Mouse (Mus musculus) C2C12 (cell line): ENCODE measurements around the gene Cmah. TPM values are rescaled to one million over a fixed set of nuclear protein-coding genes. Genes with fewer than 3 reads are reported as not detected.

ENCODE experiments used
- H3K27me3 ChIP-seq: one replicate; pipeline ENCODE4 v1.6.1; 2011; ENCODE audit not compliant: control insufficient read depth, insufficient read depth, insufficient read length
- H3K36me3 ChIP-seq: one replicate; pipeline ENCODE4 v1.6.1; 2011; ENCODE audit not compliant: control insufficient read depth, insufficient read depth
- H3K4me3 ChIP-seq: one replicate; pipeline ENCODE4 v1.5.1; 2011; ENCODE audit warnings: mild to moderate bottlenecking, control low read depth; ENCODE audit not compliant: poor library complexity, insufficient read depth, severe bottlenecking
- H3K79me2 ChIP-seq: one replicate; pipeline ENCODE4 v1.6.1; 2011; ENCODE audit not compliant: control insufficient read depth, insufficient read depth
- H3K79me3 ChIP-seq: one replicate; pipeline ENCODE4 v1.6.1; 2011; ENCODE audit warnings: low read depth, control low read depth
- H3ac ChIP-seq: one replicate; pipeline ENCODE3; 2011; ENCODE audit warnings: low read depth; ENCODE audit not compliant: control insufficient read depth, insufficient read length
- CEBPB ChIP-seq: IDR thresholded peaks from one replicate; pipeline ENCODE4 v1.6.1; 2011; ENCODE audit warnings: low read depth, mild to moderate bottlenecking, control low read depth, moderate library complexity
- CTCF ChIP-seq: IDR thresholded peaks from one replicate; pipeline ENCODE4 v1.5.1; 2011; ENCODE audit not compliant: control insufficient read depth, insufficient read depth, insufficient read length
- FOSL1 ChIP-seq: IDR thresholded peaks from one replicate; pipeline ENCODE4 v1.8.0; 2011; ENCODE audit warnings: mild to moderate bottlenecking, low read length; ENCODE audit not compliant: poor library complexity, insufficient read depth, severe bottlenecking
- MAX ChIP-seq: IDR thresholded peaks from one replicate; pipeline ENCODE4 v1.6.1; 2011; ENCODE audit warnings: mild to moderate bottlenecking, control low read depth
- MYOD1 ChIP-seq: IDR thresholded peaks from one replicate; pipeline ENCODE4 v1.6.1; 2011; ENCODE audit warnings: low read depth; ENCODE audit not compliant: control insufficient read depth, insufficient read length
- MYOG ChIP-seq: IDR thresholded peaks from one replicate; pipeline ENCODE4 v1.6.1; 2011; ENCODE audit not compliant: control insufficient read depth, insufficient read length; ENCODE audit errors: extremely low read depth
- USF1 ChIP-seq: IDR thresholded peaks from one replicate; pipeline ENCODE4 v1.6.1; 2011; ENCODE audit warnings: low read depth, mild to moderate bottlenecking, control low read depth, moderate library complexity
- polyA plus RNA-seq: library from polyadenylated mRNA; unstranded; fragments of >200 nt; fragmentation: generic; extraction: Trizol; gene quantifications from one replicate; pipeline ENCODE4 v1.2.1, GENCODE M21; 2012; ENCODE audit warnings: missing spikeins

The Cmah gene
- polyA plus RNA-seq, 1 experiment: 0.14 TPM

- H3K79me3 ChIP-seq: no peaks in the 10 kb centered on the region
Observed at GRCm38 (mm10) chr13:24321313-24321712, 5.9 kb upstream of the Cmah start.

DNA sequence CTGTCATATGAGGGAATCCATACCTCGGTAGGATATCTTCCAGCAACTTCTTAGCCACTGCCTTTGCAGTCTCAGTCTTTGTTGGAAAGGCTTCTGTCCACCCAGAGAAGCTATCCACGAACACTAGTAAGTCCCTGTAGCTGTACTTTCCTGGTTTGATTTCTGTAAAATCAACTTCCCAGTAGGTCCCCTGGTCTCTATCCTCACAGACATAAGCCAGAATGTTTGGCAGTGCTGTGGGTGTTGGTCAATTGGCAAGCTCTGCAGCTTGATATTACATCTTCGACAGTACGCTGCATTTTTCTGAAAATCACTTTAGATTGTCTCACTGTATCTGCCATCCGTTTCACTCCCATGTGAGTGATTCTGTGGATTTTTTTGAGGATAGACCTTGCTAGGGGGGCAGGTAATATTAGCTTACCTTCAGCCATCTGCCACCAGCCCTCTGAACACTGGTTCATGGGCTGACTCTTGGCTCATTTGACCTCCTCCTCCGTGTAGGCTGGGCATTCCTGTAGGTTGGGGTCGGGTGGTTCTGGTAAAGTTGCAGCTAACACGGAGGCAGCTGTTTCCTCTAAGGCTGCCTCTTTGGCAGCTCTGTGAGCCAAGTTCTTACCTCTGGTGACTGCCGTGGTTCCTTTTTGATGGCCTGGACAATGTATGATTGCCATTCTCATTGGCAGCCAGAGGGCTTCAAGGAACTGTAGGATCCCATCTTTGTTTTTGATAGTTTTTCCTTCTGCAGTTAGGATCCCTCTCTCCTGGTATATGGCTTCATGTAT is 1.0 kb downstream of the Cmah start:
- Histone ChIP-seq H3K36me3 (no peaks in the 10 kb centered on the region), H3K79me2 (no peaks in the 10 kb centered on the region), H3ac (no peak overlapping the region), H3K27me3 (peaks cover 23% of the 10 kb centered on the region), H3K79me3 (no peaks in the 10 kb centered on the region), H3K4me3 (no peak overlapping the region)
- TF ChIP-seq CEBPB (no peak), MYOG (no peak), MAX (no peak), CTCF (no peak), USF1 (no peak), MYOD1 (no peak), FOSL1 (no peak)

More at GRCm38 (mm10) chr13:24321313-24321712, 5.9 kb upstream of the Cmah start:
- H3ac ChIP-seq: no peak overlapping the region
- H3K79me2 ChIP-seq: no peaks in the 10 kb centered on the region
- no peaks in the 10 kb centered on the region for H3K27me3 ChIP-seq
- H3K4me3 ChIP-seq: no peak overlapping the region
- TF ChIP-seq MYOG (no peak), FOSL1 (no peak), MAX (no peak), CEBPB (no peak), USF1 (no peak), MYOD1 (no peak), CTCF (no peak)
- no peaks in the 10 kb centered on the region for H3K36me3 ChIP-seq

- H3K4me3 ChIP-seq: no peak overlapping the region
- peaks cover 23% of the 10 kb centered on the region for H3K27me3 ChIP-seq
Observed at GRCm38 (mm10) chr13:24330128-24330527, 2.9 kb downstream of the Cmah start.

GRCm38 (mm10) chr13:24330836-24331523 is 3.8 kb downstream of the Cmah start:
- no peak overlapping the region for H3K4me3 ChIP-seq
- no peak overlapping the region for H3ac ChIP-seq
- H3K27me3 ChIP-seq: peaks cover 23% of the 10 kb centered on the region
- H3K79me2 ChIP-seq: no peaks in the 10 kb centered on the region
- no peaks in the 10 kb centered on the region for H3K79me3 ChIP-seq
- TF ChIP-seq FOSL1 (no peak), CEBPB (no peak), MYOD1 (no peak), MAX (no peak), MYOG (no peak), CTCF (no peak), USF1 (no peak)
- no peaks in the 10 kb centered on the region for H3K36me3 ChIP-seq

More at GRCm38 (mm10) chr13:24330128-24330527, 2.9 kb downstream of the Cmah start:
- no peak overlapping the region for H3ac ChIP-seq
- H3K79me3 ChIP-seq: no peaks in the 10 kb centered on the region
- TF ChIP-seq MYOG (no peak), CEBPB (no peak), MYOD1 (no peak), FOSL1 (no peak), USF1 (no peak), MAX (no peak), CTCF (no peak)
- no peaks in the 10 kb centered on the region for H3K36me3 ChIP-seq
- no peaks in the 10 kb centered on the region for H3K79me2 ChIP-seq

GRCm38 (mm10) chr13:24332537-24332936 is 5.3 kb downstream of the Cmah start:
- no peaks in the 10 kb centered on the region for H3K36me3 ChIP-seq
- no peak overlapping the region for H3K4me3 ChIP-seq
- H3K79me2 ChIP-seq: no peaks in the 10 kb centered on the region
- H3K27me3 ChIP-seq: peaks cover 16% of the 10 kb centered on the region
- TF ChIP-seq MAX (no peak), MYOG (no peak), CEBPB (no peak), FOSL1 (no peak), CTCF (no peak), MYOD1 (no peak), USF1 (no peak)
- H3K79me3 ChIP-seq: no peaks in the 10 kb centered on the region
- no peak overlapping the region for H3ac ChIP-seq
